Comparison of ENCODE assay signal across 11 mouse cellular contexts in genomic region chr2:132514353-132514752, GRCm38 (mm10).
DNase-seq lines count a peak whose midpoint lies in the region; ATAC-seq lines count a peak whose summit lies in the region.
"Had no signal": no experiment of that assay in that cellular context is flagged by ENCODE, and none has a peak within 500 bp of the region (broad histone marks: within the 10 kb centered on the region; RNA-seq: fewer than 3 reads in every experiment).

No protein-coding gene starts in this region.

- DNase-seq in frontal cortex, postnatal 25 days (ENCODE audit: low spot score in 2 of 2) = no peak
- DNase-seq in right cerebral cortex, adult 18-20 months = peak; percentile 68
- DNase-seq in right cerebral cortex, postnatal 4 days = no peak
- peak; percentile 48 to 56 for DNase-seq in layer of hippocampus, postnatal 10 days (ENCODE audit: low spot score in 2 of 2)
- DNase-seq in thymus, postnatal 36 days = peak; percentile 35 to 50
- no peak for DNase-seq in embryo, embryonic 11 days
- no peak for DNase-seq in ovary, postnatal 36 days (ENCODE audit: low spot score)
- DNase-seq: B cell, adult 2 months; spleen, adult 18-20 months had no signal

- ATAC-seq in frontal cortex, adult (ENCODE audit: low TSS enrichment) = peak; percentile 53
- ATAC-seq: intestine, postnatal 0 days had no signal

Comparison
In these comparisons a context has a peak if more than half of its experiments do, and no peak if none do; other contexts are left out.
1. DNase-seq: peak in right cerebral cortex, adult 18-20 months (single experiment), layer of hippocampus, postnatal 10 days (2 of 2) and thymus, postnatal 36 days (2 of 2); none in frontal cortex, postnatal 25 days (0 of 2), right cerebral cortex, postnatal 4 days (single experiment), embryo, embryonic 11 days (single experiment) and ovary, postnatal 36 days (single experiment).